8 mouse cellular contexts compared by ENCODE assay signal in the genomic region with DNA sequence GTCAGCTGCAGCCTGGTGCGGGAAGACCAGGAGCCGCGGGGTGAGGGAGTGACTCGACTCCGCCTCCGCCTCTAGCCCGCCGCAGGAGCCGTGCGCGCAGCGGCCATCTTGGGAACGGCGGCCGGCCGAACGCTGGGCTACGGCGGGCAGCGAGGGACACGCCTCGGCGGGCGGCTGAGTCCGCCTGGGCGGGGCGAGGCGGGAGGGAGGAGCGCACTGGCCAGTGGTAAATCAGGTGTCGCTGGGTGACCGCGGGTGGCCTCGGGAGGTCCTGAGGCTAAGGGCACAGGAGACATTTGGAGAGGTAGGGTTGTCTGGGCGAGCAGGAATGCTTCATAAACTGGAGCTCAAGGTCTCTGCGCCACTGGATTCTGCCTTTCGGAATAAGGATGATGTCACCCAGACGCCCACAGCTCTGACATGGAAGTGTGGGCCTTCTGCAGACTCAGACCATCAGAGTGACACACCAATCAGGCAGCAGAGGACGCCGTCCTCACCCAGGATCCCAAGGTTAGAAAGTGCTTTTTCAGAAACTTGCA. TPM values are rescaled to one million over a fixed set of nuclear protein-coding genes. Genes with fewer than 3 reads are reported as not detected.
DNase-seq lines count a peak whose midpoint lies in the region; ATAC-seq and TF ChIP-seq lines count a peak whose summit lies in the region.

A gene (minus strand): TSS at position 134 of the 539 bp plus-strand sequence.

- DNase-seq in A20 (ENCODE audit: low read depth, low spot score): peak; percentile 92
- peak; percentile 93 for DNase-seq in embryonic facial prominence, embryonic 14.5 days (ENCODE audit: low spot score)
- DNase-seq in heart, adult 2 months: peak; percentile 97 to 99
- peak; percentile 94 for DNase-seq in kidney, adult 8-10 months
- DNase-seq in midbrain, embryonic 14.5 days: peak; percentile 95
- DNase-seq in spleen, adult 12 weeks (ENCODE audit: low spot score): peak; percentile 83

- TF ChIP-seq CTCF in bone marrow, adult 2 months (IDR thresholded peaks at IDR 0.05; ENCODE audit: control insufficient read depth, insufficient read depth, low read length): 0 out of 2 replicates have a peak, but pooled peaks have one; percentile 3
- TF ChIP-seq CTCF in heart, adult 2 months (IDR thresholded peaks at IDR 0.05): no peak

- peak within 1 kb of the TSS; percentile 20; the same call in 1 of the 2 replicates for H3K27ac ChIP-seq in bone marrow, adult 2 months (ENCODE audit: control insufficient read depth, insufficient read depth, low read depth, low read length, poor library complexity)
- peak within 1 kb of the TSS; percentile 97 for H3K27ac ChIP-seq in embryonic facial prominence, embryonic 14.5 days (replicated peaks; ENCODE audit: low read depth, low read length)
- peak within 1 kb of the TSS; percentile 97 for H3K27ac ChIP-seq in heart, adult 2 months
- peak within 1 kb of the TSS; percentile 99 for H3K27ac ChIP-seq in limb, embryonic 12.5 days
- peak within 1 kb of the TSS; percentile 99 for H3K27ac ChIP-seq in midbrain, embryonic 14.5 days (replicated peaks; ENCODE audit: low read depth, low read length)

- H3K4me3 ChIP-seq in bone marrow, adult 2 months (replicated peaks; ENCODE audit: control insufficient read depth, low read depth, low read length): peak within 1 kb of the TSS; percentile 92
- peak within 1 kb of the TSS; percentile 99 for H3K4me3 ChIP-seq in embryonic facial prominence, embryonic 14.5 days (ENCODE audit: low read depth, low read length)
- peak within 1 kb of the TSS; percentile 94 for H3K4me3 ChIP-seq in heart, adult 2 months
- peak within 1 kb of the TSS; percentile 98 for H3K4me3 ChIP-seq in limb, embryonic 12.5 days (replicated peaks)
- H3K4me3 ChIP-seq in midbrain, embryonic 14.5 days (replicated peaks; ENCODE audit: low read depth, low read length): peak within 1 kb of the TSS; percentile 93

- 0 out of 2 replicates have a peak, but pooled peaks have one; percentile 47 for TF ChIP-seq EP300 in heart, adult 2 months (IDR thresholded peaks at IDR 0.05; ENCODE audit: insufficient read depth, low read depth, low read length)

- no peaks in the 10 kb centered on the region for H3K36me3 ChIP-seq in embryonic facial prominence, embryonic 14.5 days (ENCODE audit: control insufficient read depth, insufficient read depth, low read length)
- H3K36me3 ChIP-seq in heart, adult 2 months (ENCODE audit: control insufficient read depth, insufficient read depth, low read length): peaks cover 7% of the 10 kb centered on the region
- H3K36me3 ChIP-seq in limb, embryonic 12.5 days: no peaks in the 10 kb centered on the region
- no peaks in the 10 kb centered on the region for H3K36me3 ChIP-seq in midbrain, embryonic 14.5 days (ENCODE audit: control insufficient read depth, insufficient read depth, low read length)

- H3K27me3 ChIP-seq in embryonic facial prominence, embryonic 14.5 days (replicated peaks; ENCODE audit: control insufficient read depth, insufficient read depth, low read length): no peaks in the 10 kb centered on the region
- no peaks in the 10 kb centered on the region for H3K27me3 ChIP-seq in heart, adult 2 months (ENCODE audit: control insufficient read depth, insufficient read depth, low read length)
- H3K27me3 ChIP-seq in limb, embryonic 12.5 days: no peaks in the 10 kb centered on the region
- no peaks in the 10 kb centered on the region for H3K27me3 ChIP-seq in midbrain, embryonic 14.5 days (ENCODE audit: control insufficient read depth, insufficient read depth, low read length)

- ATAC-seq in embryonic facial prominence, embryonic 14.5 days (ENCODE audit: low read depth): peak; percentile 95
- ATAC-seq in limb, embryonic 12.5 days (ENCODE audit: insufficient number of reproducible peaks, insufficient read depth, low FRiP score, low TSS enrichment, low read depth): peak; percentile 88
- peak; percentile 95 for ATAC-seq in midbrain, embryonic 14.5 days (ENCODE audit: low FRiP score, low TSS enrichment)

- H3K4me2 ChIP-seq in embryonic facial prominence, embryonic 14.5 days (ENCODE audit: low read depth, low read length): peak within 1 kb of the TSS; percentile 54
- H3K4me2 ChIP-seq in limb, embryonic 12.5 days: peak within 1 kb of the TSS; percentile 75
- H3K4me2 ChIP-seq in midbrain, embryonic 14.5 days (ENCODE audit: low read length): peak within 1 kb of the TSS; percentile 76

- no peaks in the 10 kb centered on the region for H3K9me3 ChIP-seq in embryonic facial prominence, embryonic 14.5 days (ENCODE audit: control insufficient read depth, low read length)
- H3K9me3 ChIP-seq in limb, embryonic 12.5 days: no peaks in the 10 kb centered on the region
- H3K9me3 ChIP-seq in midbrain, embryonic 14.5 days (ENCODE audit: control insufficient read depth, low read length): no peaks in the 10 kb centered on the region

- H3K4me1 ChIP-seq in bone marrow, adult 2 months (ENCODE audit: control insufficient read depth, insufficient read depth, low read length): peaks cover 4% of the 10 kb centered on the region
- H3K4me1 ChIP-seq in embryonic facial prominence, embryonic 14.5 days (ENCODE audit: control insufficient read depth, insufficient read depth, low read length): peaks cover 12% of the 10 kb centered on the region; the same call in 1 of the 2 replicates
- peaks cover 11% of the 10 kb centered on the region for H3K4me1 ChIP-seq in heart, adult 2 months (ENCODE audit: control insufficient read depth, insufficient read depth, low read length)
- peaks cover 25% of the 10 kb centered on the region for H3K4me1 ChIP-seq in limb, embryonic 12.5 days (replicated peaks)
- peaks cover 15% of the 10 kb centered on the region for H3K4me1 ChIP-seq in midbrain, embryonic 14.5 days (ENCODE audit: control insufficient read depth, insufficient read depth, low read length)

- under 1% methylated on average over 39 of the region's 39 CpGs for WGBS in bone marrow, adult 2 months
- WGBS in embryonic facial prominence, embryonic 14.5 days: 0% methylated on average over 18 of the region's 39 CpGs
- under 1% methylated on average over 39 of the region's 39 CpGs for WGBS in heart, adult 2 months
- WGBS in limb, embryonic 12.5 days: under 1% methylated on average over 39 of the region's 39 CpGs
- WGBS in midbrain, embryonic 14.5 days: under 1% methylated on average over 39 of the region's 39 CpGs

- peak within 1 kb of the TSS; percentile 93 for H3K9ac ChIP-seq in embryonic facial prominence, embryonic 14.5 days (ENCODE audit: low read depth, low read length)
- peak within 1 kb of the TSS; percentile 88 for H3K9ac ChIP-seq in heart, adult 2 months (ENCODE audit: low read depth, low read length)
- peak within 1 kb of the TSS; percentile 95 for H3K9ac ChIP-seq in limb, embryonic 12.5 days (replicated peaks)
- H3K9ac ChIP-seq in midbrain, embryonic 14.5 days (replicated peaks; ENCODE audit: low read length): peak within 1 kb of the TSS; percentile 97

- intact Hi-C loops in heart, adult 2 months (cut with DNase I): loop anchor here (5.0 kb wide), 2 partner anchors 49 to 51 kb away; no protein-coding TSS in a partner anchor

- peak; percentile 84; the same call in 1 of the 2 replicates for TF ChIP-seq POLR2A in bone marrow, adult 2 months (IDR thresholded peaks at IDR 0.05; ENCODE audit: borderline replicate concordance, control insufficient read depth, low read depth, low read length)
- TF ChIP-seq POLR2A in heart, adult 2 months (IDR thresholded peaks at IDR 0.05; ENCODE audit: insufficient read depth, low read depth, low read length): peak; percentile 84

- peaks cover 3% of the 10 kb centered on the region for H3K79me2 ChIP-seq in heart, adult 2 months (replicated peaks; ENCODE audit: control insufficient read depth, insufficient read depth, low read length)

RNA-seq across cellular contexts. Expression of the gene that starts here (rescaled TPM):
- 5.3 and 14.4 TPM in 2 replicates for polyA plus RNA-seq in bone marrow, adult 2 months (2011; ENCODE audit: insufficient read depth, insufficient read length, low replicate concordance, missing spikeins)
- polyA plus RNA-seq in embryonic facial prominence, embryonic 14.5 days (2014; fragmentation: Nextera tagmentation; extraction: Ambion mirVana): 29.5 and 34.2 TPM in 2 replicates
- total RNA-seq in heart, adult 2 months (2021): 10 to 100 TPM; 43.7 to 51.3 TPM
- polyA plus RNA-seq in heart, adult 2 months (2012; rRNA removed): 12.2 and 17.2 TPM in 2 replicates
- 56.1 and 63.0 TPM in 2 replicates for polyA plus RNA-seq in limb, embryonic 12.5 days (2016; fragmentation: Nextera tagmentation; extraction: Ambion mirVana)
- 31.0 and 38.6 TPM in 2 replicates for polyA plus RNA-seq in midbrain, embryonic 14.5 days (2014; fragmentation: Nextera tagmentation; extraction: Ambion mirVana)

Comparison
In these comparisons a context has a peak if more than half of its experiments do, and no peak if none do; other contexts are left out.
1. Peak in every context shown above with its lines: DNase-seq, ATAC-seq, H3K4me3 ChIP-seq and H3K27ac ChIP-seq.
2. H3K27ac ChIP-seq: peak in every context shown above with its lines; median percentile 99 in limb, embryonic 12.5 days; 99 in midbrain, embryonic 14.5 days; 97 in embryonic facial prominence, embryonic 14.5 days; 97 in heart, adult 2 months; 20 in bone marrow, adult 2 months.